Mouse (Mus musculus): ENCODE data around the gene Abcc4.

DNA sequence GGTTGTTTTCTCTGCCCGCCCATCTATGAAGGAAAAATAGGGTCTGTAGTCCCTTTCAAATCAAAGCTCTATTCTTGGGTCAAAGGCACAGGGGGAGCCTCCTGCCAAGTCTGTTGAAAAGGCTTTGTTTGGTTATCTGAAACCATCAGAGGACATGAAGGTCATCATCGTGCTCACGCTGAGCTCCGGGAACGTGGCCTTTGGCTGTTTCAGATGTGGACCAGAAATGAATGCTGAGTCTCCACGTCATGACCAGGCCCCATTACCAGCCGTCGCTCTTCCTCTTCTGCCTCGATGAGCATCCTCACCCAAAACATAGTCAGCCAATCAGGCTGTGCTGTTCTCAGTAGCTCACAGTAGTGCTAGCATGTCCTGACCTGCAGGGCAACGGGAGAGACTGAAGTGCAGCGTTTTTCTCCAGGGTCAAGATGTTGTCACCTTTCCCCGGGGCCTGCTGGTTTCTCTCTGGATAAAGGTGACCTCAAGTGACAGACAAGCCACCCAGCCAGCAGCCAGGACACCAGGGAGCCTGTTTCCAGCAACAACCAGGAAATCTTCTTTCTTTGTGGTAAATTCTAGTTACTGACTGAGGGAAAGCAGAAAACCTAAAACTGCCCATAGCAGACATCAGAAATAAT, 31.4 kb upstream of the Abcc4 start:
- TF ChIP-seq ZNF384 (IDR thresholded peaks at IDR 0.05; ENCODE audit: low read depth, low read length) (no peak), MAFK (IDR thresholded peaks at IDR 0.05; ENCODE audit: insufficient read depth, low read depth, low read length) (no peak), ZC3H11A (IDR thresholded peaks at IDR 0.05; ENCODE audit: borderline replicate concordance, low read depth, low read length) (no peak), CHD2 (IDR thresholded peaks at IDR 0.05; ENCODE audit: low read depth, low read length) (no peak), HCFC1 (IDR thresholded peaks at IDR 0.05; ENCODE audit: borderline replicate concordance, insufficient read depth, low read length) (no peak)
